Mouse (Mus musculus) neural tube, embryonic 13.5 days (tissue): ENCODE data around the gene Il10rb. TPM values are rescaled to one million over a fixed set of nuclear protein-coding genes. Genes with fewer than 3 reads are reported as not detected.
A peak's percentile ranks its signal among the peaks of the same experiment; 100 is the strongest.

Experiments
- ATAC-seq: fragments of 200-750 bp; cut with Nextera tagmentation; 2 replicates; pipeline ENCODE4 v1.8.0; 2017; ENCODE audit warnings: low read depth, mild to moderate bottlenecking, moderate TSS enrichment, moderate library complexity
- H3K27ac ChIP-seq: fragments of 300-500 bp; sonication (generic); replicated peaks from 2 replicates; pipeline ENCODE4 v1.5.1; 2015; ENCODE audit warnings: moderate library complexity, mild to moderate bottlenecking, inconsistent platforms
- H3K27me3 ChIP-seq: fragments of 300-500 bp; sonication (generic); 2 replicates; pipeline ENCODE4 v1.6.1; 2015; ENCODE audit warnings: mild to moderate bottlenecking, inconsistent platforms
- H3K36me3 ChIP-seq: fragments of 300-500 bp; sonication (generic); 2 replicates; pipeline ENCODE4 v1.6.1; 2015; ENCODE audit warnings: mild to moderate bottlenecking, inconsistent platforms
- H3K4me1 ChIP-seq: fragments of 300-500 bp; sonication (generic); replicated peaks from 2 replicates; pipeline ENCODE4 v1.6.1; 2015; ENCODE audit warnings: inconsistent platforms
- H3K4me2 ChIP-seq: fragments of 300-500 bp; sonication (generic); 2 replicates; pipeline ENCODE4 v1.6.1; 2015; ENCODE audit warnings: inconsistent platforms, mild to moderate bottlenecking, moderate library complexity
- H3K4me3 ChIP-seq: fragments of 300-500 bp; sonication (generic); 2 replicates; pipeline ENCODE4 v1.5.1; 2015; ENCODE audit warnings: mild to moderate bottlenecking, inconsistent platforms
- H3K9ac ChIP-seq: fragments of 300-500 bp; sonication (generic); 2 replicates; pipeline ENCODE4 v1.6.1; 2015; ENCODE audit warnings: moderate library complexity, mild to moderate bottlenecking, inconsistent platforms
- H3K9me3 ChIP-seq: fragments of 300-500 bp; sonication (generic); 2 replicates; pipeline ENCODE4 v1.6.1; 2016; ENCODE audit warnings: inconsistent platforms
- WGBS: fragments of 180-500 bp; shearing (Covaris S2); methylation state at CpG from one replicate; pipeline ENCODE4 v1.1.7; 2015; 5-methylcytosine and 5-hydroxymethylcytosine counted together
- polyA plus RNA-seq: library from polyadenylated mRNA; unstranded; fragments of >200 nt; fragmentation: Nextera tagmentation; extraction: Ambion mirVana; gene quantifications from 2 replicates; pipeline ENCODE4 v1.2.1, GENCODE M21; 2015

The Il10rb gene
- 11.8 and 13.1 TPM in 2 replicates for polyA plus RNA-seq

DNA sequence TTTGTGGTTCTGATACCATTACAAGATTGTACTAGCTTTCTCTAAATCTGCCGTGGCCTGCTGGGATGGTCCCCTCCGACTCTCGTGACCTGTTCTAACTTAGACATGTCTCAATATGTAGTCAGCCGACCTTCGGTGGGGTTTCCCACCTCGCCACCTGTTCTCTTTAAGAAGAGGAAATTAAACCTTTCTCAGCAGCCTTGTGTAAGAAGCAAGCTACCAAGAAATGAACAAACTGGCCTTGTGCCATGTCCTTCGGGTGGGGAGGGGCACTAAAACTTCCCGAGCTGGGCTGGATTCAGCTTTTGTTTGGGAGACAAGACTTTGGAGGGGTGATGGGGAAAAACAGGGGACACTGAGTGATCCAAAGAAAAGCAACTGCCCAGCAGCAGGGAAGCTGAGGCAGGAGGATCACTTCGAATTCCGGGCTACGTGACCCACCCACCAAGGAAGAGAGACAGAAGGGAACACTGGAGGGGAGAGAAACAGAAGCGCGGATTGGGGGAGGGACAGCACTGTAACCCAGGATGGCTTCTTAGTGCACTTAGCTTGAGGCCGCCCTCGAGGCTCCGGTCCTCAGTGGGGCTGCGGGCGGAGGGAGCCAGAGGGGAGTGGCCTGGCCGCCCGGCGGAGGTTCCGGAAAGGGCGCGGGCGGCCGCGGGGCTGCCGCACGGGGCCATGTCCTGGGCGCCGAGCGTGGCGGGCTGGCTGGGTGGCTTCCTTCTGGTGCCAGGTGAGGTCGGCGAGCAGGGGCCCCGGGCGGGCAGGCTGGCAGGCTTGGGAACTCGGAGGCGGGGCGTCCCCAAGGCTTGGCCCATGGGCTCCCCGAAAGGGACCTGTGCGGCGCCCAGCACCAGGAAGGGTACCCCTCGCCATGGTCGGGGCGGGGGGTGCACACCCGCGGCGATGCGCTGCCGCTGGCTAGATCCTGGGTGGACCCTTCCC, at the start of gene Il10rb:
Gene Il10rb (plus strand): TSS at position 525 of the 945 bp plus-strand sequence.
- Histone ChIP-seq H3K27me3 (0 out of 2 replicates have a peak, but pooled peaks cover 6% of the 10 kb centered on the region), H3K9me3 (no peaks in the 10 kb centered on the region), H3K27ac (peak within 1 kb of the TSS; percentile 30), H3K9ac (peak within 1 kb of the TSS; percentile 77), H3K4me3 (peak within 1 kb of the TSS; percentile 55), H3K4me2 (peak within 1 kb of the TSS; percentile 90), H3K4me1 (peaks cover 16% of the 10 kb centered on the region), H3K36me3 (peaks cover 9% of the 10 kb centered on the region)
- 7% methylated on average over 51 of the region's 51 CpGs for WGBS
- peak; percentile 77 for ATAC-seq

DNA sequence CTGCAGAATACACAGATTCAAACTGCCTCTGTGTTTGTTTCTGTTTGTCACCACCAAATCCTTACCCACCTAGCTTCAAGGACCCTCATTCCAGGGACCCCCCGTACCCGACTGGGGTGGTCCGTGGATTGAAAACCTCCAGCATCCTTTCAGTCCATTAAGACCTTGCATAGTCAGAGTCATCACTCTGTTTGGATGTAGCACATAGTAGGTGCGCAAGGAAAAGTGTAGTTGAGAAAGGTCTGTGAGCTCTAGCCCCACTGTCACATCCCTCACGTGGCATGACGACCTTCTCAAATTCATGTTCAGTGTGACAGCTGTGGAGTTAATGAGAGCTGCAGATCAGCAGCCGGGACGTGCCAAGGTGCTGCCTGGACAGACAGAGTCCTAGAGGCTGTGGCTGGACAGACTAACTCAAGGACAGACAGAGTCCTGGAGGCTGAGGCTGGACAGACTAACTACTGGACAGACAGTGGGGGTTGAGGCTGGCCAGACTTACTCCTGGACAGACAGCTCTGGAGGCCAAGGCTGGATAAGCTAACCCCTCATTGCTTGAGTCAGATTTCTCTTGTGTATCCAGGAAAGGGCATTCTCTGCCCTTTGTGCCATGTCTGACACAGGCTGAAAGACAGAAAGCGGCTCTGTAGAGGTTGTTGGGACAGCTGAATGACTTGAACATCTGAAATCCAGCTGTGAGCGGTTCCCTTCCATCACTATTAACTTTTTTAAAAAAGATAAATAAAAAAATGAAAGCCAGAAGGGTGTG, 49.0 kb upstream of the Il10rb start:
- H3K27ac ChIP-seq: no peak overlapping the region
- no peak overlapping the region for H3K9ac ChIP-seq
- H3K4me3 ChIP-seq: no peak overlapping the region
- no peak overlapping the region for H3K4me2 ChIP-seq
- peaks cover 49% of the 10 kb centered on the region for H3K27me3 ChIP-seq
- no peaks in the 10 kb centered on the region for H3K9me3 ChIP-seq
- 78% methylated on average over 10 of the region's 10 CpGs for WGBS
- H3K36me3 ChIP-seq: no peaks in the 10 kb centered on the region
- no peak for ATAC-seq
- no peaks in the 10 kb centered on the region for H3K4me1 ChIP-seq

DNA sequence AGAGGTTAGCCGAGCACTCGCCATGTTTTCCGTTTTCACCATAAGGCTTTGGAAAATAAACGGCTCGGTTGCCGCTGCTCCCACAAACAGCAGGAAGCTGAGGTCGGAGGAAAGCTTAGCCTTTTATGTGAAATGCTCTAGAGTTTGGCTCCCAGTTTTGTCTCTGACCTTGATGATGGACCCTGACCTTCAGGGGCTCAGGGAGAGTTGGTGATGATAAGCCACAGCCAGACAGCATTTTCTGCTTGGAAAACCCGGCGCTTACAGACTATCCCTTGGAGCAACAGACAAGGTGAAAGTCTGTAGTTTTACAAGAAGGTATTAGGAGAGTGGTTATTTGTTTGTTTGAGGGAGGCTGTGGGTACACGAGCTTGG, 48.5 kb upstream of the Il10rb start:
- H3K4me2 ChIP-seq: no peak overlapping the region
- H3K27me3 ChIP-seq: peaks cover 45% of the 10 kb centered on the region
- H3K9ac ChIP-seq: no peak overlapping the region
- H3K9me3 ChIP-seq: no peaks in the 10 kb centered on the region
- ATAC-seq: no peak
- H3K4me1 ChIP-seq: no peaks in the 10 kb centered on the region
- H3K27ac ChIP-seq: no peak overlapping the region
- no peaks in the 10 kb centered on the region for H3K36me3 ChIP-seq
- no peak overlapping the region for H3K4me3 ChIP-seq
- 65% methylated on average over 10 of the region's 10 CpGs for WGBS

DNA sequence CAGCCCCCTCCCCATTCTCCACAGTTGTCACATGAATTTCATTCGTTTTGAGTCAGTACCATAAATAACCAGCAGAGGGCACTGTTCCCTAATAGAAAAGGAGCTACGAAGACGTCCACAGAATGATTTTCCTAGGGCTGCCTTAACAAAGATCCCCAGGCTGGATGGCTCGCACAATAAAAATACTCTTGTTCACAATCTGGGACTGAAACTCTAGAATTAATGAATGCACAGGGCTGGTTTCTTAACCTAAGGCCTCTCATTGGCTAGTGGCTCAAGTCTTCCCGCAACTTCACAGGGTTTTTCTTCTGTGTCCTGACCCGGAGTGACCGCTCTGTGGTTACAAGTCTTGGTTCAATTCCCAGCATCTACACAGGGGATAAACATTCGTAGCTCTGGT, 47.4 kb upstream of the Il10rb start:
- 0 out of 2 replicates have a peak, but pooled peaks cover 8% of the 10 kb centered on the region for H3K4me1 ChIP-seq
- H3K9ac ChIP-seq: no peak overlapping the region
- H3K4me3 ChIP-seq: no peak overlapping the region
- H3K27me3 ChIP-seq: peaks cover 35% of the 10 kb centered on the region
- H3K4me2 ChIP-seq: no peak overlapping the region
- H3K27ac ChIP-seq: no peak overlapping the region
- H3K9me3 ChIP-seq: no peaks in the 10 kb centered on the region
- ATAC-seq: 0 out of 2 replicates have a peak, but pooled peaks have one; percentile 40
- WGBS: 39% methylated on average over 8 of the region's 8 CpGs
- no peaks in the 10 kb centered on the region for H3K36me3 ChIP-seq

DNA sequence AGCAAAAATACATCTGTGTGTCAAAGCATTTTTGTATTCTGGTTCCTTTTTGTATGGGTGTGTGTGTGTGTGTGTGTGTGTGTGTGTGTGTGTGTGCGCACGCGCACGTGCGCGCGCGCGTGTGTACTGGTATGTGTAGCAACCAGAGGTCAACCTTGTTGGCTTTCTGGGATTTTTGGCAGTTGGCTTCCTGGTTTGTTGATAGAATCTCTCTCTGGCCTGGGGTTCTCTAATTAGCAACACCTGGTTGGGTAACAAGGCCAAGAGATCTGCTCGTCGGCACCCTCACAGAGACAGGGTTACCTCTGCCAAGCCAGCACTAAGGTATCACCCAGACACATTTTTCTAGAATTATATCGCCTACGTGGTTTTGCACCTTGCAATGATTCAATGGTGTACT, 46.4 kb upstream of the Il10rb start:
- Histone ChIP-seq H3K4me3 (no peak overlapping the region), H3K27me3 (peaks cover 25% of the 10 kb centered on the region), H3K4me2 (no peak overlapping the region), H3K36me3 (no peaks in the 10 kb centered on the region), H3K9ac (no peak overlapping the region), H3K4me1 (0 out of 2 replicates have a peak, but pooled peaks cover 8% of the 10 kb centered on the region), H3K27ac (no peak overlapping the region), H3K9me3 (no peaks in the 10 kb centered on the region)
- WGBS: 92% methylated on average over 13 of the region's 13 CpGs
- ATAC-seq: no peak

DNA sequence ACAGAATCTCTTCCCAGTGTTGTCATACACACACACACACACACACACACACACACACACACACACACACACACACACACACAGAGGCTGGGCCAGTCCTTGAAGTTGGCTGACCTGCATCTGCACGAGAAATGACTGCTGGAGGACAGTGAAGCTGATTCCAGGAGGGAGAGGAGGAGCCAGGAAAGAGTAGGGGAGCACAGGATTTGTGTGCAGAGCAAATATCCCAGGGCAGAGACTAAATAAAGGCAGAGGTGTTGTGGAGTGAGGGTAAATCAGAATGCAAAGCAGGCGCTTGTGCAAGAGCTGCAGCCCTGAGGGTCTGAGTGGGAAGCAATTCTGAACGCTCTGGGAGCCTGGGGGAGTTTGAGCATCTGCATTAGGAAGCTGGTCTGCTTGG, 45.8 kb upstream of the Il10rb start:
- ATAC-seq: no peak
- Histone ChIP-seq H3K9ac (no peak overlapping the region), H3K4me1 (0 out of 2 replicates have a peak, but pooled peaks cover 8% of the 10 kb centered on the region), H3K9me3 (no peaks in the 10 kb centered on the region), H3K27me3 (peaks cover 19% of the 10 kb centered on the region), H3K27ac (no peak overlapping the region), H3K4me3 (no peak overlapping the region), H3K4me2 (no peak overlapping the region), H3K36me3 (no peaks in the 10 kb centered on the region)
- 58% methylated on average over 3 of the region's 3 CpGs for WGBS

DNA sequence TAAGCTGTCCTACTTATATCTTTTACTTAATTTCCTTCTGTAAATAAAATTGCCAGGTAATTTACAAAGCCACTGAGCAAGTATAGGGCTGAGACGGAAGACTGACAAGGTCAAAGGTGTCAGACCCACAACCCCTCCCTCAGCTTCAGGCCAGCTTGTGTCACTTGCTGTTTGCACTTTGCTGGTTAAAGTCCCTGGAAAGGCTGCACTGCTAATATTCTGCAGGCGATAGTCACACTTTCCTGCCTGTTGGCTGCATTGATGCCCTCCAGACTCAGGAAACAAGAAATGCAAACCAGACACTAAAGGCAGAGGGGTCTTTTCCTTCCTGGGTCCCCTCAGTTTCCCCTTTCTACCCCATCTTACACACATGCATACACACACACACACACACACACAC, 44.0 kb upstream of the Il10rb start:
- H3K4me1 ChIP-seq: 0 out of 2 replicates have a peak, but pooled peaks cover 8% of the 10 kb centered on the region
- H3K4me2 ChIP-seq: no peak overlapping the region
- peaks cover 8% of the 10 kb centered on the region for H3K27me3 ChIP-seq
- H3K27ac ChIP-seq: no peak overlapping the region
- no peak for ATAC-seq
- H3K4me3 ChIP-seq: no peak overlapping the region
- H3K9ac ChIP-seq: no peak overlapping the region
- H3K9me3 ChIP-seq: no peaks in the 10 kb centered on the region
- WGBS: 83% methylated on average over 2 of the region's 2 CpGs
- no peaks in the 10 kb centered on the region for H3K36me3 ChIP-seq

DNA sequence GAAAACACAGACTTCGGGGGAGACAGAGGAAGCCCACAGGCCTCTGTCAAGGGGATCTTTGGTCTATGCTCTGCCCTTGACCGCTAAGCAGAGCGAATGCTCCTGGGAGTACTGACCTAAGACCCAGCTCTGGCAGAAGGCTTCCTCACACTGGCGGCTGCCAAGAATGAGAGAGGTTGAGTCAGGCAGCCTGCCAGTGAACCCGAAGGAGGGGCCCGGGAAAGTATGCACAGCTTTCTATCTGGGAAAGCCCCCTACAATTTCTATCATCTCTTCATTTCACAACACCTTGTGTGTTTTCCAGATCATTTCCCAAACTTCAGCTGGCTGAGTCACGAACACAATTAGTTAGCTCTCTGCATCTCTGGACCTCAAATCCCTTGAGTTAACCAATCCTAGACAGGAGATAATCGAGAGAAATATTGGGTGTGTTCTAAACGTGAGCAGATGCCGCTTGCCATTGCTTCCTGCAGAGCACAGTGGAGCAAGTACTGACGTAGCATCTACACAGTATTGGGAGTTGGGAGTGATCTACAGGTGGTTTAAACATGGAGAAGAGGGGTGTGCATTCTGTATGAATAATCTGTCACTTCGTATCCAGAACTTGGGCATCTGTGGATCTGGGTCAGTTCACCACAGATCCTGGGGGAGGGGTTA, 43.2 kb upstream of the Il10rb start:
- 72% methylated on average over 12 of the region's 12 CpGs for WGBS
- Histone ChIP-seq H3K9me3 (no peaks in the 10 kb centered on the region), H3K4me3 (no peak overlapping the region), H3K4me2 (no peak overlapping the region), H3K27me3 (peaks cover 2% of the 10 kb centered on the region; the same call in 1 of the 2 replicates), H3K36me3 (no peaks in the 10 kb centered on the region), H3K9ac (no peak overlapping the region), H3K27ac (peak overlapping the region; percentile 42), H3K4me1 (0 out of 2 replicates have a peak, but pooled peaks cover 8% of the 10 kb centered on the region)
- ATAC-seq: no peak

DNA sequence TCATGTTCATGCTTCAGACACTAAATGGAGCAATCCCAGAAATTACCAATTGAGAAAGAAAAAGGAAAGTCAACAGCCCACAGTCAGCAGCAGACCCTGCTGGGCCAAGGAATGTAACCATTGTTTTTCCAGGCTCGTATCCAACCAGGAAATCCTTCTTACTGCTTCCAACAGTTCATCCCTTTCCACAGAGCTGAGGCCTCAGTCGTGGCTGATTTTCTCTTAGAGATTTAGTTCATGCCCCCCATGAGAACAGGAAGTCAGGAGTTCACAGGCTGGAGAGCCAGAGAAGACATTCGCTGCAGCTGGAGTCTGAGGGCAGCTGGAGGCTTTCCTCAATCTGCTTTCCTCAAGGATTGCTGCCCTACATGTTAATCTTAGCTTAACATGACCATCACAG, 42.5 kb upstream of the Il10rb start:
- 43% methylated on average over 3 of the region's 3 CpGs for WGBS
- peak overlapping the region; percentile 42 for H3K27ac ChIP-seq
- no peak for ATAC-seq

DNA sequence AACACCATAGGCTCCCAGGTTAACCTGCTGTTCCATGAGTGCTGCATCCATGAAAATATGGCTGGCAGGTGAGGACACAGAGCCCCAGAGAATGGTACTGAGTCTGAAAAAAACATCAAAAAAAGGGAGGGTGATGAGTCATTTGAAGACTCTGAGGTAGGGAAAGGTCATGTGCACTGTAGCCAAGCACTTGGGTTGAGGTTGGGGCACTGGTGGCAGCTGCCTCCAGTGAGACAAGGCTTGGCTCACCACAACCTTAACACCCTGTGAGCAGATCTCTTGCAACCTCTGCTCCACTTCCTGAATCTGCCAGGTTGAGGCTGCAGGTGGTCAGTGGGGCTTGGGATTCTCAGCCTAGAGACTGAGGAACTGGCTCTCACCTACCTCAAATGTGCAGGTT, 39.4 kb upstream of the Il10rb start:
- ATAC-seq: no peak
- H3K4me3 ChIP-seq: no peak overlapping the region
- no peak overlapping the region for H3K27ac ChIP-seq
- H3K4me1 ChIP-seq: 0 out of 2 replicates have a peak, but pooled peaks cover 8% of the 10 kb centered on the region
- no peaks in the 10 kb centered on the region for H3K27me3 ChIP-seq
- H3K9ac ChIP-seq: no peak overlapping the region
- H3K36me3 ChIP-seq: no peaks in the 10 kb centered on the region
- no peaks in the 10 kb centered on the region for H3K9me3 ChIP-seq
- no peak overlapping the region for H3K4me2 ChIP-seq

More for the DNA sequence above, 42.5 kb upstream of the Il10rb start:
- H3K4me1 ChIP-seq: 0 out of 2 replicates have a peak, but pooled peaks cover 8% of the 10 kb centered on the region
- no peaks in the 10 kb centered on the region for H3K27me3 ChIP-seq
- no peaks in the 10 kb centered on the region for H3K9me3 ChIP-seq
- no peak overlapping the region for H3K9ac ChIP-seq
- no peaks in the 10 kb centered on the region for H3K36me3 ChIP-seq
- no peak overlapping the region for H3K4me3 ChIP-seq
- no peak overlapping the region for H3K4me2 ChIP-seq

DNA sequence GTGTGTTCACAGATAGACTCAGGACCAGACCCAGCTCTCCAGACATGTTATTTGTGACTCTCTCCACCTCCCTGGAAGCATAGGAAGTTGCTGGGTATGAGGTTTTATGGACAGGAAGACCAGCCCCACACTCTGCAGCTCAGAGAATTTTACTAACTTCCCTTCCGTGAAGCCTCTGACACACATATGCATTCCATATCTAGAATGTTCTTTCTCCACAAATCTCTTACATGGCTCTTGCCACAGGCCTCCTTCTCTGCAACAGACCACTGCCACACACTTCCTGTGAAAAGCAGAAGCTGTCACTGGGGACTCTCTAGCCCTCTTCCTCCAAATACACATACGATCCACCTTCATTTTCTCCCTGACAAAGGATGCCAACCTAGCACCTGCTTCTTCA, 38.9 kb upstream of the Il10rb start:
- Histone ChIP-seq H3K9ac (no peak overlapping the region), H3K4me1 (0 out of 2 replicates have a peak, but pooled peaks cover 8% of the 10 kb centered on the region), H3K4me3 (no peak overlapping the region), H3K4me2 (no peak overlapping the region), H3K27me3 (no peaks in the 10 kb centered on the region), H3K9me3 (no peaks in the 10 kb centered on the region), H3K36me3 (no peaks in the 10 kb centered on the region), H3K27ac (no peak overlapping the region)
- WGBS: 86% methylated on average over 2 of the region's 2 CpGs
- no peak for ATAC-seq
